48 mouse cellular contexts compared by ENCODE assay signal in genomic region chr11:50845951-50846350, GRCm38 (mm10). TPM values are rescaled to one million over a fixed set of nuclear protein-coding genes. Genes with fewer than 3 reads are reported as not detected.
"Had no signal": no experiment of that assay in that cellular context is flagged by ENCODE, and none has a peak within 500 bp of the region (broad histone marks: within the 10 kb centered on the region; RNA-seq: fewer than 3 reads in every experiment).

No protein-coding gene starts in this region.

- H3K4me3 ChIP-seq: heart, embryonic 10.5 days; heart, embryonic 12.5 days; heart, embryonic 13.5 days; heart, embryonic 15.5 days; hindbrain, embryonic 10.5 days; hindbrain, embryonic 12.5 days; hindbrain, embryonic 13.5 days; hindbrain, embryonic 15.5 days; intestine, embryonic 15.5 days; kidney, embryonic 15.5 days; layer of hippocampus, adult 2 months had no signal

- H3K36me3 ChIP-seq: heart, embryonic 10.5 days; heart, embryonic 12.5 days; heart, embryonic 13.5 days; heart, embryonic 15.5 days; hindbrain, embryonic 10.5 days; hindbrain, embryonic 12.5 days; hindbrain, embryonic 13.5 days; hindbrain, embryonic 15.5 days; intestine, embryonic 15.5 days; kidney, embryonic 15.5 days had no signal

- ATAC-seq: hindbrain, embryonic 16.5 days; hindbrain, postnatal 0 days; inflammation-experienced regulatory T-cells, adult 6 months; intestine, embryonic 15.5 days; intestine, embryonic 16.5 days; intestine, postnatal 0 days had no signal

- H3K4me2 ChIP-seq: heart, embryonic 11.5 days; heart, embryonic 12.5 days; heart, embryonic 13.5 days; heart, embryonic 15.5 days; hindbrain, embryonic 12.5 days; hindbrain, embryonic 13.5 days; hindbrain, embryonic 14.5 days; hindbrain, embryonic 15.5 days; intestine, embryonic 15.5 days; kidney, embryonic 15.5 days had no signal

- H3K9ac ChIP-seq: heart, embryonic 12.5 days; heart, embryonic 13.5 days; heart, embryonic 15.5 days; hindbrain, embryonic 12.5 days; hindbrain, embryonic 13.5 days; hindbrain, embryonic 14.5 days; hindbrain, embryonic 15.5 days; intestine, embryonic 15.5 days; kidney, embryonic 15.5 days had no signal

- H3K9me3 ChIP-seq: heart, embryonic 15.5 days; hindbrain, embryonic 15.5 days; intestine, embryonic 15.5 days; kidney, embryonic 15.5 days had no signal

- H3K27ac ChIP-seq: heart, embryonic 10.5 days; heart, embryonic 13.5 days; heart, embryonic 15.5 days; hindbrain, embryonic 10.5 days; hindbrain, embryonic 12.5 days; hindbrain, embryonic 13.5 days; hindbrain, embryonic 14.5 days; hindbrain, embryonic 15.5 days; hindbrain, postnatal 0 days; intestine, embryonic 15.5 days; kidney, embryonic 15.5 days; kidney, postnatal 0 days; layer of hippocampus, adult 2 months had no signal

- DNase-seq: heart, postnatal 10 days; heart, postnatal 14 days; heart, postnatal 36 days; heart, postnatal 4 days; kidney, adult 11 months; kidney, adult 18-20 months; kidney, adult 2 months; kidney, adult 8-10 months; kidney, adult 9 months; kidney, postnatal 10 days; kidney, postnatal 14 days; kidney, postnatal 25 days; kidney, postnatal 36 days; kidney, postnatal 4 days; layer of hippocampus, adult 9-11 months; layer of hippocampus, postnatal 36 days had no signal

RNA-seq across cellular contexts. Expression of gene Grm6, which starts 4.5 kb away (rescaled TPM):
- total RNA-seq: heart, postnatal 10 days; heart, postnatal 14 days; heart, postnatal 25 days; heart, postnatal 36 days; heart, postnatal 4 days; hindbrain, postnatal 0 days; layer of hippocampus, adult 18-20 months; layer of hippocampus, adult 2 months; layer of hippocampus, adult 8-10 months; layer of hippocampus, postnatal 10 days; layer of hippocampus, postnatal 14 days; layer of hippocampus, postnatal 25 days; layer of hippocampus, postnatal 36 days; left cerebral cortex, adult 18-20 months had no signal
- polyA plus RNA-seq: heart, embryonic 12.5 days; heart, embryonic 13.5 days; heart, embryonic 16.5 days; heart, postnatal 0 days; hindbrain, embryonic 10.5 days; hindbrain, embryonic 11.5 days; hindbrain, embryonic 12.5 days; hindbrain, embryonic 13.5 days; hindbrain, embryonic 14.5 days; hindbrain, embryonic 15.5 days; hindbrain, embryonic 16.5 days; hindbrain, postnatal 0 days; inflammation-experienced regulatory T-cells, adult 6 months; intestine, embryonic 14.5 days; intestine, embryonic 15.5 days; intestine, embryonic 16.5 days; intestine, postnatal 0 days; kidney, embryonic 14.5 days; kidney, embryonic 15.5 days; kidney, postnatal 0 days had no signal

RNA-seq across cellular contexts. Expression of gene Zfp879, which starts 4.6 kb away (rescaled TPM):
- polyA plus RNA-seq: inflammation-experienced regulatory T-cells, adult 6 months had no signal

RNA-seq across cellular contexts. Expression of gene Zfp454, which starts 41.5 kb away (rescaled TPM):
- total RNA-seq: hematopoietic stem cell, adult 5-6 weeks had no signal
- polyA plus RNA-seq: inflammation-experienced regulatory T-cells, adult 6 months had no signal
